Mouse (Mus musculus) MEL (cell line): Measurements from ENCODE around the gene Ybx1.

Experiments
- CTCF ChIP-seq, 3 experiments: IDR thresholded peaks in 2 of 3; conservative IDR thresholded peaks in 1 of 3; 2 replicates each; pipeline ENCODE4 v1.5.1; 2011 to 2012; ENCODE audit warnings: low read length in 3 of 3, low read depth in 2 of 3, mild to moderate bottlenecking in 2 of 3, improper control_type of control experiment in 1 of 3, inconsistent platforms in 1 of 3, mixed read lengths in 1 of 3, moderate library complexity in 1 of 3; ENCODE audit not compliant: control insufficient read depth in 1 of 3, insufficient read depth in 1 of 3, poor library complexity in 1 of 3, severe bottlenecking in 1 of 3
- ELF1 ChIP-seq: IDR thresholded peaks from 2 replicates; pipeline ENCODE4 v1.6.1; 2014; ENCODE audit warnings: low read depth, mild to moderate bottlenecking, inconsistent platforms, low read length, improper control_type of control experiment, moderate library complexity
- GABPA ChIP-seq: IDR thresholded peaks from 2 replicates; pipeline ENCODE4 v1.6.1; 2012; ENCODE audit warnings: low read depth, mild to moderate bottlenecking, inconsistent platforms, low read length, improper control_type of control experiment, moderate library complexity
- HCFC1 ChIP-seq: IDR thresholded peaks from 2 replicates; pipeline ENCODE4 v1.6.1; 2012; ENCODE audit warnings: low read depth, mild to moderate bottlenecking, inconsistent platforms, low read length, improper control_type of control experiment, moderate library complexity
- MAX ChIP-seq: IDR thresholded peaks from 2 replicates; pipeline ENCODE4 v1.6.1; 2011; ENCODE audit warnings: low read length, improper control_type of control experiment
- MEF2A ChIP-seq: IDR thresholded peaks from 2 replicates; pipeline ENCODE4 v1.6.1; 2014; ENCODE audit warnings: low read depth, mild to moderate bottlenecking, inconsistent platforms, low read length, improper control_type of control experiment; ENCODE audit not compliant: poor library complexity, insufficient replicate concordance, severe bottlenecking; ENCODE audit errors: extremely low read depth
- MXI1 ChIP-seq: IDR thresholded peaks from 2 replicates; pipeline ENCODE4 v1.6.1; 2011; ENCODE audit warnings: mild to moderate bottlenecking, low read depth, low read length, improper control_type of control experiment
- MYC ChIP-seq: IDR thresholded peaks from 2 replicates; pipeline ENCODE4 v1.6.1; 2011; ENCODE audit warnings: low read depth, mild to moderate bottlenecking, low read length, improper control_type of control experiment, moderate library complexity
- POLR2A ChIP-seq, 2 experiments: IDR thresholded peaks; 2 replicates each; pipeline ENCODE4 v1.6.1; 2011 to 2012; ENCODE audit warnings: low read length in 2 of 2, mild to moderate bottlenecking in 2 of 2, control low read depth in 1 of 2, improper control_type of control experiment in 1 of 2, low read depth in 1 of 2, moderate library complexity in 1 of 2; ENCODE audit not compliant: control insufficient read depth in 1 of 2, insufficient read depth in 1 of 2, poor library complexity in 1 of 2
- POLR2AphosphoS2 ChIP-seq: IDR thresholded peaks from 2 replicates; pipeline ENCODE4 v1.6.1; 2011; ENCODE audit warnings: low read length, improper control_type of control experiment
- RAD21 ChIP-seq: IDR thresholded peaks from 2 replicates; pipeline ENCODE4 v1.6.1; 2011; ENCODE audit warnings: mild to moderate bottlenecking, low read depth, low read length, improper control_type of control experiment
- SIN3A ChIP-seq: IDR thresholded peaks from 2 replicates; pipeline ENCODE4 v1.6.1; 2012; ENCODE audit warnings: low read length, improper control_type of control experiment, inconsistent platforms
- TAL1 ChIP-seq: IDR thresholded peaks from 2 replicates; pipeline ENCODE4 v1.6.1; 2012; ENCODE audit warnings: mild to moderate bottlenecking, inconsistent platforms, low read length, moderate library complexity, mixed read lengths

DNA sequence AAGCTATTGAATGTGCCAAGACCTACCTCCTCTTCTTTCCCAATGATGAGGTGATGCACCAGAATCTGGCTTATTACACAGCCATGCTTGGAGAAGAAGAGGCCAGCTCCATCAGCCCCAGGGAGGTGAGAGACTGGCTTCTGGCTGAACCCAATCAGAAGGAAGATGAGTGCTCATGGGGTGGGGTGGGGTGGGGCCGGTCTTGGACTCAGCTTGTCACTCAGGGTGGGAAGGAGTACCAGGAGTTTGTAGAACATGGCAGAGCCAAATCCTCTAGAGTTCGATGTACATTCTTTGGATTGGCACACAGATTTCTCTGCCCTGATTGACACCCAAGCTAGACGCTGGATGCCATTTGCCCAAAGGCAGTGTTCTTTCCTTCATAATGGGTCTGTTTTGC, 55.7 kb downstream of the Ybx1 start:
- TF ChIP-seq POLR2AphosphoS2 (no peak), POLR2A (IDR thresholded peaks at IDR 0.05; ENCODE audit: control insufficient read depth in 1 of 2, insufficient read depth in 1 of 2, low read depth in 1 of 2, low read length in 2 of 2, poor library complexity in 1 of 2) (no peak), MAX (no peak), HCFC1 (no peak), MEF2A (no peak), ELF1 (no peak), CTCF (IDR thresholded peaks at IDR 0.05 in 2 of 3, conservative IDR thresholded peaks at IDR 0.05 in 1 of 3; ENCODE audit: control insufficient read depth in 1 of 3, insufficient read depth in 1 of 3, low read depth in 2 of 3, low read length in 3 of 3, poor library complexity in 1 of 3, severe bottlenecking in 1 of 3) (no peak), SIN3A (no peak), TAL1 (no peak), GABPA (no peak), MYC (no peak), RAD21 (no peak), MXI1 (no peak)
